Mouse (Mus musculus) bone marrow macrophage, adult 2 months (primary cell): ENCODE data around the gene Cdyl2. TPM values are rescaled to one million over a fixed set of nuclear protein-coding genes. Genes with fewer than 3 reads are reported as not detected.
A peak's percentile ranks its signal among the peaks of the same experiment; 100 is the strongest.

ENCODE experiments used
- H3K27ac ChIP-seq: 2 replicates; pipeline ENCODE4 v1.5.1; 2012; ENCODE audit warnings: low read depth, low read length; ENCODE audit not compliant: insufficient read depth
- H3K4me1 ChIP-seq: 2 replicates; pipeline ENCODE4 v1.6.1; 2012; ENCODE audit warnings: low read length; ENCODE audit not compliant: control insufficient read depth, insufficient read depth
- H3K4me3 ChIP-seq: 2 replicates; pipeline ENCODE4 v1.5.1; 2012; ENCODE audit warnings: mild to moderate bottlenecking, low read length, moderate library complexity; ENCODE audit not compliant: insufficient read depth
- CTCF ChIP-seq: IDR thresholded peaks from 2 replicates; pipeline ENCODE4 v1.5.1; 2012; ENCODE audit warnings: low read depth, mild to moderate bottlenecking, low read length, moderate library complexity
- POLR2A ChIP-seq: IDR thresholded peaks from 2 replicates; pipeline ENCODE4 v1.6.1; 2012; ENCODE audit warnings: mild to moderate bottlenecking, low read depth, low read length, borderline replicate concordance
- polyA plus RNA-seq: library from polyadenylated mRNA; stranded (reverse); fragments of >200 nt; gene quantifications from 2 replicates; pipeline ENCODE4 v1.2.4, GENCODE M21; 2012; ENCODE audit not compliant: missing spikeins, insufficient read depth, insufficient read length

Gene Cdyl2
- polyA plus RNA-seq, 1 experiment: 4.0 TPM

- Histone ChIP-seq H3K27ac (no peak overlapping the region), H3K4me3 (no peak overlapping the region), H3K4me1 (no peaks in the 10 kb centered on the region)
- no peak for TF ChIP-seq POLR2A
- TF ChIP-seq CTCF: no peak
These were observed 126.6 kb downstream of the Cdyl2 start for GRCm38 (mm10) chr8:116606171-116606570.

- TF ChIP-seq POLR2A (no peak), CTCF (no peak; the same call in 1 of the 2 replicates)
- no peak overlapping the region for H3K27ac ChIP-seq
- peaks cover 2% of the 10 kb centered on the region; the same call in 1 of the 2 replicates for H3K4me1 ChIP-seq
- no peak overlapping the region for H3K4me3 ChIP-seq
These were observed 130.0 kb downstream of the Cdyl2 start for GRCm38 (mm10) chr8:116602806-116603205.

GRCm38 (mm10) chr8:116599728-116600127 is 133.1 kb downstream of the Cdyl2 start:
- TF ChIP-seq POLR2A (no peak), CTCF (no peak)
- no peak overlapping the region for H3K4me3 ChIP-seq
- H3K4me1 ChIP-seq: peaks cover 2% of the 10 kb centered on the region; the same call in 1 of the 2 replicates
- H3K27ac ChIP-seq: no peak overlapping the region

GRCm38 (mm10) chr8:116591226-116591625 is 141.6 kb downstream of the Cdyl2 start:
- H3K4me1 ChIP-seq: peaks cover 10% of the 10 kb centered on the region
- no peak for TF ChIP-seq POLR2A
- no peak for TF ChIP-seq CTCF
- H3K27ac ChIP-seq: no peak overlapping the region

GRCm38 (mm10) chr8:116590546-116590945 is 142.2 kb downstream of the Cdyl2 start:
- TF ChIP-seq CTCF (no peak), POLR2A (no peak)
- H3K27ac ChIP-seq: no peak overlapping the region
- no peak overlapping the region for H3K4me3 ChIP-seq
- H3K4me1 ChIP-seq: peaks cover 10% of the 10 kb centered on the region

More at GRCm38 (mm10) chr8:116591226-116591625, 141.6 kb downstream of the Cdyl2 start:
- H3K4me3 ChIP-seq: no peak overlapping the region

- no peak for TF ChIP-seq CTCF
- no peak for TF ChIP-seq POLR2A
- no peak overlapping the region for H3K4me3 ChIP-seq
- H3K27ac ChIP-seq: no peak overlapping the region
- H3K4me1 ChIP-seq: peaks cover 10% of the 10 kb centered on the region
These were observed 142.7 kb downstream of the Cdyl2 start for GRCm38 (mm10) chr8:116590106-116590505.

- H3K4me1 ChIP-seq: peaks cover 10% of the 10 kb centered on the region
- no peak for TF ChIP-seq POLR2A
- peak overlapping the region; percentile 22 for H3K4me3 ChIP-seq
- no peak overlapping the region for H3K27ac ChIP-seq
These were observed 144.9 kb downstream of the Cdyl2 start for GRCm38 (mm10) chr8:116587616-116588468.

- no peak for TF ChIP-seq POLR2A
- no peak for TF ChIP-seq CTCF
- H3K4me1 ChIP-seq: peaks cover 11% of the 10 kb centered on the region
- peak overlapping the region; percentile 25; the same call in 1 of the 2 replicates for H3K27ac ChIP-seq
- H3K4me3 ChIP-seq: no peak overlapping the region
These were observed 151.3 kb downstream of the Cdyl2 start for GRCm38 (mm10) chr8:116581318-116582019.

GRCm38 (mm10) chr8:116576732-116577131 is 156.1 kb downstream of the Cdyl2 start:
- TF ChIP-seq POLR2A (no peak), CTCF (no peak)
- Histone ChIP-seq H3K27ac (no peak overlapping the region), H3K4me1 (peaks cover 8% of the 10 kb centered on the region), H3K4me3 (no peak overlapping the region)

- no peak for TF ChIP-seq POLR2A
- TF ChIP-seq CTCF: no peak
- Histone ChIP-seq H3K27ac (no peak overlapping the region), H3K4me3 (no peak overlapping the region), H3K4me1 (no peaks in the 10 kb centered on the region)
These were observed 159.7 kb downstream of the Cdyl2 start for GRCm38 (mm10) chr8:116573085-116573484.
